Mouse (Mus musculus): Measurements from ENCODE around the gene Mfap3l.
"Not testable (repeated sequence)": the region's sequence is repeated elsewhere in the genome, so short reads cannot be mapped to it uniquely, and the experiment has no call there.

Mfap3l gene

GRCm38 (mm10) chr8:60650119-60650518, 17.5 kb downstream of the Mfap3l start:
- no peak for ATAC-seq (ENCODE audit: low TSS enrichment)

DNA sequence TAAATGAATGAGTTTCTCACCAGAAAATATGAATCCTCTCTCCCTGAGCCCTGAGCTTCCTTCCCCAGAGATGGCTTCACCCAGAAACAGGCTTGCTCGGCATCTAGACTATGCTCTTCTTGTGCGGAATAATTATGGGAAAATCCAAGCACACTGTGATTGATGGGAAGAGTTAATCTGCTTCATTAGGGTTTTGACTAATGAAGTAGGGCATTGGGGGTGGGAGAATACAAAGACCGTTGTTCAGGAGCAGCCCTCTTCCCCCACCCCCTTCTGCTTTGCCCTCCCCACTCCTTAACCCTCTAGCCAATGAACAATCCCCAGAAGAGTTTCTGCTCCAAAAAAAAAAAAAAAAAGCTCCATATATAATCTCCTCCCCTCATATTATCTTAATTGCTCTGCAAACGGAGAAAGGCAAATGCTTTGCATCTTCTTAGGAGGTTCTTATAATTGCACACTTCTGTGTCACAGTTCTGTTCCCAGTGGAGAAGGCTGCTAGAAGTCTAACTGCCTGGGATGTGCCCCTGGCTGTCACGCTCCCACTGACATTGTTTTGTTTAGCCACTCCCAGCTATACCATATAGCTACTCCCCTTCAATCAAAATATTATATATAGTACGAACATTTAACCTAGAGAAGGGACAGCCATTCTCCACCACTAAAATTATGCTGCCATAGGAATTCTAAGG, 24.9 kb downstream of the Mfap3l start:
- peak; percentile 18; the same call in 1 of the 2 replicates for ATAC-seq (ENCODE audit: low TSS enrichment)

DNA sequence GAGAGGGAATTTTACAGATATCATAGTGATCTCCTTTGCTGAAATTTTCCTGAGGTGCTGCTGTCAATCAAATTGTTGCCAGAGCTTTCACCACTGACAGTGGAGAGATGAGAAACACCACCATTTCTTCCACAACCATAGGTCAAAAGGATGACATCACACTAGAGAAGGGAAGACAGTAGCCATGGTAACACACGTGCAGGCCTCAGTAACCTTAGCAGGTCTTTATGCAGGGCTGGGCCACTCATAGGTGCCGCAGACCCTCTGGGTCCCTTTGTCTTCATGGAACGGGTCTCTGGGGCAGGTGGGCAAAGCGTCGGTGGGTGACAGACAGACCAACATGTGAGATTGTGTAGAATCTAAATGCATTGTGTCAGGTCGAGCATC, 25.5 kb downstream of the Mfap3l start:
- ATAC-seq (ENCODE audit: low TSS enrichment): no peak

DNA sequence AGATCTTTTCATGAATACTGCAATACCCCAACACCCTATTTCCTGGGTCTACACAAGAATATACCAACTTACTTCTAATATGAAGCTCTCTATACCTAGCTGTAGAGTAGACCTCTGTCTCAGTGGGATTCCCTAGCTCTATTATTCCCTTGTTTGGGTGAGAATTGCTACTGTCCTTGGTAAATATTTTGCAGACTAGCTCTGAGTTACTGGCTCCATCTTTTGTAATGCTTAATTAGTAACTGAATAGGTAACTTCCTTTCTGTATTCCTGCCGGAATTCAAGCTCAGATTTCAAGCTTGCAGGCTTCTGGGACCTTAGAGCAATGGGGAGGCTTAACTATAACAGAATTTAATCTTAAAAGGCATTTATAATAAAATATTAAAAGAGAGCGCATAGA, 26.1 kb downstream of the Mfap3l start:
- not testable (repeated sequence) for ATAC-seq (ENCODE audit: low TSS enrichment)

GRCm38 (mm10) chr8:60659721-60660120, 27.1 kb downstream of the Mfap3l start:
- peak; percentile 84 for ATAC-seq (ENCODE audit: low TSS enrichment)

GRCm38 (mm10) chr8:60661191-60661590, 28.6 kb downstream of the Mfap3l start:
- no peak for ATAC-seq (ENCODE audit: low TSS enrichment)

GRCm38 (mm10) chr8:60663552-60663951, 30.9 kb downstream of the Mfap3l start:
- no peak for ATAC-seq (ENCODE audit: low TSS enrichment)

DNA sequence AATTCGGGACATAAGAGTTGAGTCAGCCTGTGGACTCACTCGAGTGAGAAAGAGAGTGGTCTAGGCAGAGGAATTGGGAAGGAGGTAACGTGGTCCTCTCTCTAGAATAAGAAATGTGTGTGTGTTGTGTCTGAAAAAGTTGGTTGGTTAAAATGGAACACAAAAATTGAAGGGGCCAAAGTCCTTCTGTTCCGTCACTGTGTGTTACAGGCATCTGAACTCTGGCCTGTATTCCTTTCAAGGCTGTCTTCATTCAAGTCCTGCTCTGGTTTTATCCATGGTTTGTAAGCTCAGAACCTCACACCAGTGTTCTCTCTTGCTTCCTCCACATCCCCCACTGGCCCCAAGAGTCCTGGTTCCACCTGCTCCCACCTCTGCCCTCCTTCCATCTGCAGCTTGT, 33.2 kb downstream of the Mfap3l start:
- no peak for ATAC-seq (ENCODE audit: low TSS enrichment)

DNA sequence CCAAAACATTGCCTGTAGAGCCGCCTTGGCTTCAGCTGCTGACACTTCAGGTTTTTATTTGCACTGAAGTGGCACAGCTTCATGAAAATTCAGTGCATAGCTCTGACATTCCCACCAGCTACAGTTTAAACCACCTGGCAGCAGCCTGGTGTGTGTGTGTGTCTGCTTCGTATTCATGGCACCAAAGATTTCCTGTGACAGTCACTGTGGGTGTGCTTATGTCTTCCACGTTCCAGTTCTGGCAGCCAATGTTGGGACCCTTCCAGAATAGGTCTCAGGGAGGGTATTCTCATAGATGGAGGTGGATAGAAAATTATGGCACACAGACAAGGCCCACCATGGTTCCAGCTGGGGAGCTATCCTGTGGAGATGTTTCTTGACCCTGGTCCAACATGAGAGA, 34.2 kb downstream of the Mfap3l start:
- ATAC-seq (ENCODE audit: low TSS enrichment): peak; percentile 87

GRCm38 (mm10) chr8:60678590-60678989, 46.0 kb downstream of the Mfap3l start:
- no peak for ATAC-seq (ENCODE audit: low TSS enrichment)

- ATAC-seq (ENCODE audit: low TSS enrichment): no peak
Observed at GRCm38 (mm10) chr8:60681811-60682210, 49.2 kb downstream of the Mfap3l start.

DNA sequence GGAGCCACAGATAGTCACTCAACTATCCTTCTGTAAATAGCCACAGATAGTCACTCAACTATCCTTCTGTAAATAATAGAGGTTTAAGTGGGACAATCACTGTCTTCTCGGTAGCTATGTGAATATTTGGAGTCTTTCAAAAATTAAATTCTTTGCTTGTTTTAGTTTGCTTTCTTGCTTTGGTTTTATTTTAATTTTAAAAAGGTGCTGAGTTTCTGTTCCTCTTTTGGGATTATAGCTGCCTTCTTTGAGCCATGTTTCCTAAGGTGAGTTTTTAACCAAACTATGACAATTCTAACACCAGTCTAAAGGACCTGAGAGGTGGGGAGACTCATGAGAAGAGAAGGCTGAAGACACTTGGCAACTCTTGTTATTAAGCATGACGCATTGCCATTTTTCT, 49.7 kb downstream of the Mfap3l start:
- ATAC-seq (ENCODE audit: low TSS enrichment): no peak

DNA sequence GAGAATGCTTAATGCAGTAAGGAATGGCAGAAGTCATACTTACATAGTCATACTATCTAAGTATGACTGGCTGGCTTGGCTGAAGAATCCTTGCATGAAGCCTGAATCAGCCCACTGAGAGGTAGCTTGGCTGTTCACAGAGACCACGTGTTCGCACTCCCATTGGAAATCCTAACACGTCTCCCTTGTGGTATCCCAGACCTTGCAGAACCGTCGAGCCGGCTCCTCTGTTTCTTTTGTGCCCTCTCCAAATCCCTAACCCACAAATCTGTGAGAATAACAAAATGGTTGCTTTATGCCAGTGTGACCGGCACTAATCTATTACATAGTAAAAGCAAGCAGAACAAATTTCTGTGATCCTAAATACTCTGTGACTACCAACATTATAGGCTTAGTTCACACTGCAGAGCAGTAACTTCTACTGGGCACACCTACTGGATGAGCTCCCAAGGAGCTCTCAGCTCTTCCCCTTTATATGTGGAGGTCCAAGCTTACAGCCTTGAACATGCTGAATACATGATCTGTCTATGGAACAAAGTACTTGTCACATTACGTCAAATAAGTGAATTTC, 79.0 kb downstream of the Mfap3l start:
- ATAC-seq (ENCODE audit: low TSS enrichment): no peak

DNA sequence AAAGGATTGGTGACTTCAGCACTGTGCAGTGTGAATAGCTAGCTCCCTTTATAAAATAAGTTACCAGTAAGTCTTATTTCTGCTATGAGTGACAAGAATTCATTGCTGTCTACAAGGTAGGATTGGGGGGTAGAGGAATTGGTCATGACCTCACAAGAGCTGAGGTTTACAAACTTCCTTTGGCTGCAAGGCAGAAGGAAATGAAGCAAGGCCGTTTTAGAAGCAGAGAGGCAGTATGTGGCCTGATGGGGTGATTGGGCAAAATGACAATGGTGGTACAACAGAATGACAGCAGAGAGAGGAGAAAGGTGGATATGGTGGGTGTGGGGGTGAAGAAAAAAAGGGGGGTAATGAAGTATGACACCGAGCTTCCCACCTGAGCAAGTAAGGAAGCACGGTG, 82.1 kb downstream of the Mfap3l start:
- no peak for ATAC-seq (ENCODE audit: low TSS enrichment)

DNA sequence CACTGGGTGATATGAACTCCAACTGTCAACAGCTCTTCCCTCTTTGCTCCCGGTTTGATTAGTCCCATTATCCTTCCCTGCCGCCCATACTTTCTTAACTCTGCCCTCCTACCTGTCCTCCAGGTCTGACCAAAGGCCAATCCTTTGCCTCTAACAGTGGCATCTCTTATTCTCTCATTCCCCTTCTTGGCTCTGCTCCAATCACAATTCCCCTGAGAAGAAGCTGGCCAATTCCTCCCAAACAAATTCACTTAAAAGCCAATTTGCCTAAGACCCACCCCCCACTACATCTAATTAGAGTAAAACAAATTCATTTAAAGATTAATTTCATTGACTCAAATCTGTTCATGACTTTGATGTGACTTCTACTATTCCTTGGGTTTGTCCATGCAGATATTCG, 86.1 kb downstream of the Mfap3l start:
- ATAC-seq (ENCODE audit: low TSS enrichment): no peak

Data from frontal cortex, adult (tissue).